Mouse (Mus musculus) cerebellum, adult 2 months (tissue): Measurements from ENCODE around the gene Cntrob.
A peak's percentile ranks its signal among the peaks of the same experiment; 100 is the strongest.

Experiments used
- CTCF ChIP-seq: fragments of 200-500 bp; IDR thresholded peaks from 2 replicates; pipeline ENCODE4 v1.5.1; 2011; ENCODE audit warnings: low read depth, mild to moderate bottlenecking, control low read depth, low read length, moderate library complexity, borderline replicate concordance; ENCODE audit not compliant: insufficient read depth
- POLR2A ChIP-seq: fragments of 200-500 bp; IDR thresholded peaks from 2 replicates; pipeline ENCODE4 v1.6.1; 2011; ENCODE audit warnings: low read length, control low read depth, borderline replicate concordance; ENCODE audit not compliant: insufficient read depth

GRCm38 (mm10) chr11:69325628-69326407 is 2.2 kb upstream of the Cntrob start, which contains the start of gene Kcnab3:
- TF ChIP-seq CTCF, result no peak
- peak; percentile 52; the same call in 1 of the 2 replicates for TF ChIP-seq POLR2A
